Mouse (Mus musculus) ES-E14 (cell line): ENCODE measurements around the gene Cul4a. TPM values are rescaled to one million over a fixed set of nuclear protein-coding genes. Genes with fewer than 3 reads are reported as not detected.

Source experiments
- DNase-seq: peaks from one replicate; pipeline ENCODE4 v3.0.0-alpha.2; 2013; ENCODE audit warnings: low read depth, low spot score
- H3K27ac ChIP-seq: 2 replicates; pipeline ENCODE4 v1.5.1; 2012; ENCODE audit warnings: low read depth, mild to moderate bottlenecking, low read length, moderate library complexity, mixed read lengths; ENCODE audit not compliant: poor library complexity, insufficient read depth, severe bottlenecking
- H3K36me3 ChIP-seq: 2 replicates; pipeline ENCODE4 v1.6.1; 2012; ENCODE audit warnings: mild to moderate bottlenecking, low read length, moderate library complexity, mixed read lengths; ENCODE audit not compliant: control insufficient read depth, poor library complexity, insufficient read depth, severe bottlenecking
- H3K4me1 ChIP-seq, 2 experiments: fragments of 150-350 bp in 1 of 2; sonication (generic) in 1 of 2; 2 replicates each; pipeline ENCODE4 v1.6.1; 2012; ENCODE audit warnings: low read length in 2 of 2, mild to moderate bottlenecking in 1 of 2, mixed read lengths in 1 of 2; ENCODE audit not compliant: control insufficient read depth in 2 of 2, insufficient read depth in 2 of 2, poor library complexity in 1 of 2
- H3K4me3 ChIP-seq, 2 experiments: fragments of 150-350 bp in 1 of 2; sonication (generic) in 1 of 2; 2 replicates each; pipeline ENCODE4 v1.5.1; 2012; ENCODE audit warnings: low read length in 2 of 2, low read depth in 1 of 2, mild to moderate bottlenecking in 1 of 2, mixed read lengths in 1 of 2; ENCODE audit not compliant: insufficient read depth in 1 of 2, poor library complexity in 1 of 2, severe bottlenecking in 1 of 2
- H3K9ac ChIP-seq: 2 replicates; pipeline ENCODE4 v1.6.1; 2012; ENCODE audit warnings: low read depth, mild to moderate bottlenecking, low read length, mixed read lengths; ENCODE audit not compliant: poor library complexity, insufficient read depth, severe bottlenecking
- H3K9me3 ChIP-seq: fragments of 150-350 bp; sonication (generic); 2 replicates; pipeline ENCODE4 v1.6.1; 2012; ENCODE audit warnings: low read depth, mild to moderate bottlenecking, low read length; ENCODE audit not compliant: control insufficient read depth, insufficient read depth
- CHD2 ChIP-seq: IDR thresholded peaks from 2 replicates; pipeline ENCODE4 v1.6.1; 2014; ENCODE audit warnings: mild to moderate bottlenecking, low read depth, low read length, inconsistent platforms
- HCFC1 ChIP-seq: IDR thresholded peaks from 2 replicates; pipeline ENCODE4 v1.6.1; 2012; ENCODE audit warnings: low read length, inconsistent platforms, borderline replicate concordance; ENCODE audit not compliant: insufficient read depth
- MAFK ChIP-seq: IDR thresholded peaks from 2 replicates; pipeline ENCODE4 v1.6.1; 2014; ENCODE audit warnings: mild to moderate bottlenecking, low read depth, low read length, inconsistent platforms; ENCODE audit not compliant: insufficient read depth
- ZC3H11A ChIP-seq: IDR thresholded peaks from 2 replicates; pipeline ENCODE4 v1.6.1; 2012; ENCODE audit warnings: low read depth, mild to moderate bottlenecking, inconsistent platforms, low read length, borderline replicate concordance
- ZNF384 ChIP-seq: IDR thresholded peaks from 2 replicates; pipeline ENCODE4 v1.6.1; 2012; ENCODE audit warnings: low read depth, low read length, inconsistent platforms
- in situ Hi-C, 2 experiments: fragments of 600-800 bp; cut with MboI; formaldehyde crosslinking; loops; one replicate each; pipeline ENCODE4 v1.15.1; 2025; ENCODE audit warnings: low sequenced_read_pairs in 2 of 2, inconsistent platforms in 1 of 2; ENCODE audit not compliant: unreplicated experiment in 2 of 2
- total RNA-seq: library from RNA; depleted of rRNA; stranded (reverse); fragments of 300-350 nt; gene quantifications from 2 replicates; pipeline ENCODE4 v1.2.3, GENCODE M21; 2012

The Cul4a gene
- total RNA-seq, 1 experiment = 42.7 TPM

DNA sequence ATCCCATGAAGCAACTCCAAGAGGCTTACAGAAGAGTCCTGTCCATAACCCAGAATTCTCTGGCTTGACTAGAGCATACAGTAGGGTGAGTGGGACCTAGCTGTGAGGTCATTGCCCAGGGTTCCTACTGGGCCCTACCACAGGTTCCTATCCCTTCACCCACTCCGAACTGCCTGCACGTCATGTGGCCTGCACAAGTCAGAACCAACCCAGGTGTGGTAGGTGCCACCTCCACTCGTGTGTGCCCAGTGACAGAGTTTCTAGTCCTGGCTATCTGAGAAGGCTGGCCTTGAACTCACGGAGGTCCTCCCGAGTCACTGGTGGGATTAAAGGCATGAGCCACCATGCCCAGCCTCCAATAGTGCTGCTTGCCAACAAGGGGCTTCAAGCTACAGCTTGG, 72.7 kb downstream of the Cul4a start:
- DNase-seq = no peak
- in situ Hi-C loops = no loop called here

GRCm38 (mm10) chr8:13179482-13179881, 74.1 kb downstream of the Cul4a start:
- Histone ChIP-seq H3K36me3 (peaks cover 38% of the 10 kb centered on the region), H3K4me1 (peaks cover 0 to 21% of the 10 kb centered on the region in 2 experiments; a peak in 2 of 4 replicates), H3K27ac (no peak overlapping the region), H3K9ac (no peak overlapping the region), H3K4me3 (no peak overlapping the region), H3K9me3 (no peaks in the 10 kb centered on the region)
- no peak for TF ChIP-seq CHD2
- no peak for TF ChIP-seq HCFC1
- TF ChIP-seq ZC3H11A = no peak
- no peak for TF ChIP-seq MAFK
- DNase-seq = no peak
- in situ Hi-C loops = no loop called here

More for the DNA sequence above, 72.7 kb downstream of the Cul4a start:
- Histone ChIP-seq H3K36me3 (peaks cover 47% of the 10 kb centered on the region), H3K27ac (no peak overlapping the region), H3K9ac (no peak overlapping the region), H3K4me3 (no peak overlapping the region), H3K4me1 (peaks cover 0 to 21% of the 10 kb centered on the region in 2 experiments; a peak in 2 of 4 replicates), H3K9me3 (no peaks in the 10 kb centered on the region)
- TF ChIP-seq CHD2 (no peak), ZC3H11A (no peak), HCFC1 (no peak), ZNF384 (no peak), MAFK (no peak)

GRCm38 (mm10) chr8:13179948-13180347, 74.5 kb downstream of the Cul4a start:
- Histone ChIP-seq H3K9me3 (no peaks in the 10 kb centered on the region), H3K9ac (no peak overlapping the region), H3K27ac (no peak overlapping the region), H3K4me3 (no peak overlapping the region), H3K4me1 (peaks cover 0 to 21% of the 10 kb centered on the region in 2 experiments; a peak in 2 of 4 replicates), H3K36me3 (peaks cover 39% of the 10 kb centered on the region)
- in situ Hi-C loops = no loop called here
- no peak for TF ChIP-seq CHD2
- TF ChIP-seq MAFK = no peak
- DNase-seq = no peak

DNA sequence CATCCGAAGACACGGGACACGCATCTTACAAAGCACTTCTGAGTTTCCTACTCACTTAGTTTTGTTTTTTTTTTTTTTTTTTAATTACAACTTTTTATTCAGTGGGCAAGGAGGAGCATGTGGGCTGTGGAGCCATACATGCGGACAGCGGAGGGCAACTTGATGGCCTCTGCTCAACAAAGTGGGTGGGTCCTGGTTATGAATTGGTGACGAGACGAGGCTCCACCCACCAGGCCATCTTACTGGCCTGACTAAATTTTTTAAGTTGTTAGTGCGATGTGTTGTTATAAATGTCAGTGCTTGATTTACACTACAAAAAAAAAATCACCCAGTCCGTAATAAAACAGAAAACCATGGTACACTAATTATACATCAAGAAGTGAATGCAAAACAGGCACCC, 75.0 kb downstream of the Cul4a start:
- DNase-seq = no peak
- H3K36me3 ChIP-seq = peaks cover 40% of the 10 kb centered on the region
- TF ChIP-seq ZNF384 (no peak), HCFC1 (no peak), CHD2 (no peak)
- in situ Hi-C loops = no loop called here
- no peak overlapping the region for H3K9ac ChIP-seq
- H3K4me1 ChIP-seq = peaks cover 0 to 21% of the 10 kb centered on the region in 2 experiments; a peak in 2 of 4 replicates
- H3K9me3 ChIP-seq = no peaks in the 10 kb centered on the region
- H3K27ac ChIP-seq = no peak overlapping the region
- no peak overlapping the region for H3K4me3 ChIP-seq

DNA sequence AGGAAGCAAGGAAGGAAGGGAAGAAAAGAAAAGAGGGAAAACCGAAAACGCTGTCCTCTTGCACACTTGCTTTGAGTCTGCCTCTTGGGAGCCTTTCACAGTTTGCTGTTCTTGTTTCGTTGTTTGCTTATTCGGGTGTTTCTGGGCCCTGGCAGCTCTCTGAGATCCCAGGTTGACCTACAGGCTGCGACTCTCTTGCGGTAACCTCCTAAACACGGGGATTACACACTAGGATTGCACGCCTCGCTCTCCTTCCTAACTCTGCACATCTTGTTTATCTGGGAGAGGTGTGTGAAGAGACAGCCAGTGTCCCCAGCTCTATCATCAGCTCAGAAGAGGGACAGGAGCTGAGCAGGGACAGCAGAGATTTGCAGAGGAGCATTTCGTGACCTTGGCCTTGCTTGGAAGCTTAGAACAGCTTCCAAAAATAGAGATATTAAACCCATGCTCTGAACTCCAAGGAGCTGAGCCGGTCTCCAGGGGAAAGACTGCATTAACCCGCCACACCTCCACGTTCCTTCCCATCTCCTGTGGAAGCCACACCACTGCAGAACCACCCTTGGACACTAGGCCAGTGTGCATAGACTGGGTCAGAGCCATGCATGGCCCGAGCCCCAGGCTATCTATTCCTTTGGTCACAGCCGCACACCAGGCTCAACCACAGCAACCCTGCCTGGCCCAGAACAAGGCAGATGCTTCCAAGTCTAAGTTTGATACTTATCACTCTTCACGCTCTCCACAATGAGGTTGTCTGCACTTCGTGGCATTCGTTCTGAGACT, 75.7 kb downstream of the Cul4a start:
- in situ Hi-C loops = no loop called here
- Histone ChIP-seq H3K27ac (no peak overlapping the region), H3K4me3 (no peak overlapping the region), H3K36me3 (peaks cover 36% of the 10 kb centered on the region), H3K9ac (no peak overlapping the region), H3K4me1 (peaks cover 0 to 21% of the 10 kb centered on the region in 2 experiments; a peak in 2 of 4 replicates), H3K9me3 (no peaks in the 10 kb centered on the region)
- DNase-seq = no peak
- no peak for TF ChIP-seq CHD2
- no peak for TF ChIP-seq ZC3H11A
- no peak for TF ChIP-seq HCFC1
- no peak for TF ChIP-seq MAFK
- no peak for TF ChIP-seq ZNF384
